Mouse (Mus musculus) hindbrain, embryonic 15.5 days (tissue): Measurements from ENCODE around the gene Cactin. TPM values are rescaled to one million over a fixed set of nuclear protein-coding genes. Genes with fewer than 3 reads are reported as not detected.

ENCODE experiments used
- ATAC-seq: fragments of 200-750 bp; cut with Nextera tagmentation; 2 replicates; pipeline ENCODE4 v1.8.0; 2017; ENCODE audit warnings: low read depth, moderate number of reproducible peaks, moderate TSS enrichment; ENCODE audit not compliant: low FRiP score
- H3K27ac ChIP-seq: fragments of 300-500 bp; sonication (generic); replicated peaks from 2 replicates; pipeline ENCODE4 v1.5.1; 2015; ENCODE audit warnings: mild to moderate bottlenecking, inconsistent platforms
- H3K27me3 ChIP-seq: fragments of 300-500 bp; sonication (generic); 2 replicates; pipeline ENCODE4 v1.6.1; 2015; ENCODE audit warnings: control low read depth, inconsistent platforms
- H3K36me3 ChIP-seq: fragments of 300-500 bp; sonication (generic); 2 replicates; pipeline ENCODE4 v1.6.1; 2015; ENCODE audit warnings: control low read depth, inconsistent platforms
- H3K4me1 ChIP-seq: fragments of 300-500 bp; sonication (generic); replicated peaks from 2 replicates; pipeline ENCODE4 v1.6.1; 2015; ENCODE audit warnings: control low read depth, inconsistent platforms
- H3K4me2 ChIP-seq: fragments of 300-500 bp; sonication (generic); 2 replicates; pipeline ENCODE4 v1.6.1; 2015; ENCODE audit warnings: moderate library complexity, mild to moderate bottlenecking, inconsistent platforms
- H3K4me3 ChIP-seq: fragments of 300-500 bp; sonication (generic); 2 replicates; pipeline ENCODE4 v1.5.1; 2015; ENCODE audit warnings: mild to moderate bottlenecking, inconsistent platforms
- H3K9ac ChIP-seq: fragments of 300-500 bp; sonication (generic); 2 replicates; pipeline ENCODE4 v1.6.1; 2015; ENCODE audit warnings: inconsistent platforms
- H3K9me3 ChIP-seq: fragments of 300-500 bp; sonication (generic); 2 replicates; pipeline ENCODE4 v1.6.1; 2016; ENCODE audit warnings: control low read depth, inconsistent platforms
- WGBS: fragments of 180-500 bp; shearing (Covaris S2); methylation state at CpG from one replicate; pipeline ENCODE4 v1.1.7; 2015; 5-methylcytosine and 5-hydroxymethylcytosine counted together
- polyA plus RNA-seq: library from polyadenylated mRNA; unstranded; fragments of >200 nt; fragmentation: Nextera tagmentation; extraction: Ambion mirVana; gene quantifications from 2 replicates; pipeline ENCODE4 v1.2.1, GENCODE M21; 2015

Gene Cactin
- polyA plus RNA-seq, 1 experiment from 2014 or later, result 35.1 TPM

GRCm38 (mm10) chr10:81335393-81336340, 14.8 kb downstream of the Cactin start:
- Histone ChIP-seq H3K9me3 (no peaks in the 10 kb centered on the region), H3K27me3 (peaks cover 28% of the 10 kb centered on the region), H3K36me3 (no peaks in the 10 kb centered on the region), H3K4me3 (no peak overlapping the region), H3K4me2 (no peak overlapping the region), H3K27ac (no peak overlapping the region; the same call in 1 of the 2 replicates), H3K4me1 (no peaks in the 10 kb centered on the region; the same call in 1 of the 2 replicates), H3K9ac (no peak overlapping the region)
- 38% methylated on average over 17 of the region's 19 CpGs for WGBS
- ATAC-seq, result no peak; the same call in 1 of the 2 replicates

DNA sequence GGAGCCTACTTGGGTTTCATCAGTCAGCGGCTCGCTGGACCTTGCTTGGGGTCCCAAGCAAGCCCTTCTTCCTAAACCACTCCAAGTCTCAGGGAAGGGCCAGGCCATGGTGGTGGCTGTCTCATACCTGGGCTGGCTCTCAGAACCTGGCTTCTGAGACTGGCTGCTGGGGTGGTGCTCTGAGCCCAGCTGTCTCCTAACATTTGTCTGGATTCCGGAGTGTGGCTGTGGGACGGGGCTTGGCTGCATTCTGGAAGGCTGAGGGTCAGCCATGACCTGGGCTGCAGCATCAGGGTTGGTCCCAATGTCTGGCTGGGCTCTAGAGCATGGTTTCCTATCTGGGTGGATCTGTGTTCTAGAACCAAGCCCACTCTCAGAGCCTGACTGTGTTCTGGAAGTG, 15.7 kb downstream of the Cactin start:
- Histone ChIP-seq H3K4me2 (no peak overlapping the region), H3K9me3 (no peaks in the 10 kb centered on the region), H3K27ac (no peak overlapping the region), H3K27me3 (peaks cover 35% of the 10 kb centered on the region), H3K9ac (no peak overlapping the region), H3K4me1 (no peaks in the 10 kb centered on the region; the same call in 1 of the 2 replicates), H3K4me3 (no peak overlapping the region), H3K36me3 (no peaks in the 10 kb centered on the region)
- ATAC-seq, result no peak
- WGBS, result 94% methylated on average over 4 of the region's 4 CpGs

DNA sequence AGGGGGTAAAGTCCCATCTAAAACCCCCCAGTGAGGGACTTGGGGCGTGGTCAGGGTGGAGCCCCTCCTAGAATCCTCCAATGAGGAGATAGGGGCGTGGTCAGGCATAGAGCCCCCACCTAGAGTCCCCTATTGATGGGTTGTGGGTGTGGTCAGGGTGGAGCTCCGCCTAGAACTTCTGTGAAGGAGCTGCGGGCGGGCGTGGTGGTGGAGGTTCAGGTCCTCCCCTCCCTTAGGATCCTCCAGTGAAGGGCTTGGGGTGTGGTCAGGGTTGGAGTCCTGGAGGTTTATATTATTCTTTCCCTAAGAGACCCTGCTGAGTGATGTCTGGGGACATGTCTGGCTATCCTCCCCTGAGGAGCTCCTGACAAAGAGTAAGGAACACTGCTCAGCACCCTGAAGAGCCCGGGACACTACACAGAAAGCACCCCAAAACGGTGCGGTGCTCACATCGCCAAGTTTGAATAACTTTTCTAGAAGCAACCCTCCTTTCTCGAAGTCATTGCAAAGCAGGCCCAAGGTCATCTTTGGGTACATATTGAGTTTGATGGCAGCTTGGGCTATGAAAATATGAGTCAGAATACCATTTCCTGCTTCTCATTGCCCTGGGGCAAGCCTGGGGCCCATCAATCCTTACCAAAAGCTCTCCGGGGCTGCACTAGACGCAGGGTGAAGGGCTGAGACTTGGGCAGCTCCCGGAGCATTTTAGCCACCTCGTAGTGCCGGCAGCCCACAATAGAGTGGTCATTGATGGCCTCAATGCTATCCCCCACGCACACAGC, 19.8 kb downstream of the Cactin start:
- Histone ChIP-seq H3K9ac (no peak overlapping the region), H3K36me3 (no peaks in the 10 kb centered on the region), H3K4me3 (no peak overlapping the region), H3K4me2 (no peak overlapping the region), H3K27ac (no peak overlapping the region), H3K9me3 (no peaks in the 10 kb centered on the region), H3K4me1 (peaks cover 9% of the 10 kb centered on the region), H3K27me3 (peaks cover 50% of the 10 kb centered on the region)
- no peak for ATAC-seq
- WGBS, result 27% methylated on average over 17 of the region's 17 CpGs

- Histone ChIP-seq H3K9ac (no peak overlapping the region), H3K9me3 (no peaks in the 10 kb centered on the region), H3K27me3 (peaks cover 50% of the 10 kb centered on the region), H3K4me1 (peaks cover 11% of the 10 kb centered on the region), H3K4me2 (no peak overlapping the region), H3K27ac (no peak overlapping the region), H3K36me3 (no peaks in the 10 kb centered on the region), H3K4me3 (no peak overlapping the region)
- 32% methylated on average over 16 of the region's 16 CpGs for WGBS
- no peak for ATAC-seq
Measured at GRCm38 (mm10) chr10:81341333-81341949, 20.5 kb downstream of the Cactin start.

- H3K27ac ChIP-seq, result no peak within 1 kb of the TSS
- no peaks in the 10 kb centered on the region for H3K36me3 ChIP-seq
- H3K9me3 ChIP-seq, result no peaks in the 10 kb centered on the region
- peak within 1 kb of the TSS; percentile 38 for H3K4me3 ChIP-seq
- ATAC-seq, result no peak
- H3K4me1 ChIP-seq, result peaks cover 20% of the 10 kb centered on the region
- peak within 1 kb of the TSS; percentile 41 for H3K9ac ChIP-seq
- peak within 1 kb of the TSS; percentile 85 for H3K4me2 ChIP-seq
- 7% methylated on average over 62 of the region's 67 CpGs for WGBS
- peaks cover 48% of the 10 kb centered on the region for H3K27me3 ChIP-seq
Measured at GRCm38 (mm10) chr10:81342686-81343505, 22.0 kb downstream of the Cactin start, which contains the start of gene Gipc3. Gipc3 (minus strand) TSS chr10:81343266.

GRCm38 (mm10) chr10:81344421-81345161, 23.7 kb downstream of the Cactin start:
- Histone ChIP-seq H3K4me3 (no peak overlapping the region), H3K27me3 (peaks cover 49% of the 10 kb centered on the region), H3K27ac (no peak overlapping the region), H3K4me2 (no peak overlapping the region), H3K36me3 (no peaks in the 10 kb centered on the region), H3K9ac (no peak overlapping the region), H3K4me1 (peaks cover 29% of the 10 kb centered on the region), H3K9me3 (no peaks in the 10 kb centered on the region)
- 59% methylated on average over 8 of the region's 8 CpGs for WGBS
- no peak for ATAC-seq

DNA sequence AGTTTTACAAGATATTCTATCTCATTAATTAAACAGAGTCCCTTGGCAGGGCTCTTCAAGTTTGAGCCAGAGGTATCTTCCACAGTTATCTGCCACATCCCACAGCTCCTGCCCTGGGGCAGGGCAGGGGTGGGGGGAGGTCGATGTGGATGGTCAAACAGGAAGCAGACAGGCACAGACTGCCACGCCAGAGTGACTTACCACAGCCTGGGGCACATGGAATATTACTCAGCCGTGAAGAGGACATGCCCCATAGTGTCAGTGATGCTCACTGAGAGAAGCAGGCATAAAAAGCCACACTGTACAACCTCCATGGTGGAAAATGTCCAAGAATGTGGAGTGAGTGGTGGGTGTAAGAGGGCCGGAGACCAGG, 24.2 kb downstream of the Cactin start:
- H3K9ac ChIP-seq, result no peak overlapping the region
- H3K4me3 ChIP-seq, result no peak overlapping the region
- 84% methylated on average over 4 of the region's 4 CpGs for WGBS
- H3K36me3 ChIP-seq, result no peaks in the 10 kb centered on the region
- no peak for ATAC-seq
- H3K4me1 ChIP-seq, result peaks cover 35% of the 10 kb centered on the region
- no peaks in the 10 kb centered on the region for H3K9me3 ChIP-seq
- no peak overlapping the region for H3K27ac ChIP-seq
- H3K4me2 ChIP-seq, result no peak overlapping the region
- H3K27me3 ChIP-seq, result peaks cover 49% of the 10 kb centered on the region

DNA sequence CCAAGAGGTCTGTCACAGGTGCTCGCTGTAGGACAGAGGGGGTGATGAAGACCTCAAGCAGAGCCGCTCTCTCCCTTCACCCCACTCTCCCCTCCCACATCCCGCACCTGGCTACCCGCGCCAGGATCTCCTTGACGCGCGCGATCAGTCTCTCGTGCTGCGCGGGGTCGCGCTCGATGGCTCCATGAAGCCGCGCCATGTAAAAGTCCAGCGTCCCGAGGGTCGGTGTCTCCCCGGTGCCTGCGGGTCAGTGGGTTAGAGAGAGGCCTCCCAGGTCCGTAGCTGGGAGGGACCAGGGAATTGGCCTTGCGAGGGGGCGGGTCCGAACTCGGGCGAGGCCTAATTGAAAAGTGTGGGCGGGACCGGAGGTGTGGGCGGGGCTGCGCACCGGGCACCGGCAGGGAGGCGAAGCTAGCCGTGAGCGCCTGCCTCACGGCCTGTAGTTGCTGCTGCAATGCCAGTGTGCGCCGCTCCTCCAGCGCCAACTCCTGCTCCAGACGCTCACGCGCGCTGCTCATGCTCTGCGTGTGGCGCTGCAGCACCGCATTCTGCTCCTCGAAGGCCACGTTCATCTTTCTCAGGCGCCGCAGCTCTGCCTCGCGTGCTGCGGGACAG, 25.7 kb downstream of the Cactin start:
- ATAC-seq, result peak; percentile 13; the same call in 1 of the 2 replicates
- H3K4me1 ChIP-seq, result peaks cover 41% of the 10 kb centered on the region
- H3K4me3 ChIP-seq, result peak overlapping the region; percentile 33
- H3K27me3 ChIP-seq, result peaks cover 42% of the 10 kb centered on the region
- peak overlapping the region; percentile 56 for H3K4me2 ChIP-seq
- H3K36me3 ChIP-seq, result no peaks in the 10 kb centered on the region
- no peaks in the 10 kb centered on the region for H3K9me3 ChIP-seq
- WGBS, result 12% methylated on average over 53 of the region's 55 CpGs
- H3K27ac ChIP-seq, result peak overlapping the region; percentile 54
- peak overlapping the region; percentile 45 for H3K9ac ChIP-seq

- H3K9me3 ChIP-seq, result no peaks in the 10 kb centered on the region
- no peak overlapping the region for H3K27ac ChIP-seq
- H3K4me2 ChIP-seq, result peak overlapping the region; percentile 73
- peaks cover 33% of the 10 kb centered on the region for H3K4me1 ChIP-seq
- no peak overlapping the region for H3K9ac ChIP-seq
- 5% methylated on average over 12 of the region's 12 CpGs for WGBS
- no peak for ATAC-seq
- peaks cover 18% of the 10 kb centered on the region for H3K27me3 ChIP-seq
- H3K4me3 ChIP-seq, result peak overlapping the region; percentile 62
- no peaks in the 10 kb centered on the region for H3K36me3 ChIP-seq
Measured at GRCm38 (mm10) chr10:81349146-81349545, 28.2 kb downstream of the Cactin start.

- Histone ChIP-seq H3K27ac (0 out of 2 replicates have a peak overlapping the region, but pooled peaks have one; percentile 16), H3K4me1 (peaks cover 33% of the 10 kb centered on the region), H3K9me3 (no peaks in the 10 kb centered on the region), H3K9ac (peak overlapping the region; percentile 54), H3K4me3 (peak overlapping the region; percentile 62), H3K4me2 (peak overlapping the region; percentile 73), H3K27me3 (peaks cover 10% of the 10 kb centered on the region), H3K36me3 (no peaks in the 10 kb centered on the region)
- WGBS, result 1% methylated on average over 29 of the region's 29 CpGs
- peak; percentile 13; the same call in 1 of the 2 replicates for ATAC-seq
Measured at GRCm38 (mm10) chr10:81349961-81350350, 29.1 kb downstream of the Cactin start.
